Mouse (Mus musculus) heart, postnatal 36 days (tissue): ENCODE data around the gene Kif19a. TPM values are rescaled to one million over a fixed set of nuclear protein-coding genes. Genes with fewer than 3 reads are reported as not detected.

Experiments
- DNase-seq, 2 experiments: peaks; one replicate each; pipeline ENCODE4 v3.0.0; 2021 to 2022
- intact Hi-C: fragments of 180-260 bp; cut with DNase I; formaldehyde crosslinking; loops from one replicate; pipeline ENCODE4 v1.15.1; 2025
- total RNA-seq, 2 experiments: library from RNA; stranded (reverse); gene quantifications; 2 replicates each; pipeline ENCODE4 v1.2.3; 2021

Gene Kif19a
- total RNA-seq, 2 experiments from 2014 or later, result 0.35 TPM; not detected in 1

DNA sequence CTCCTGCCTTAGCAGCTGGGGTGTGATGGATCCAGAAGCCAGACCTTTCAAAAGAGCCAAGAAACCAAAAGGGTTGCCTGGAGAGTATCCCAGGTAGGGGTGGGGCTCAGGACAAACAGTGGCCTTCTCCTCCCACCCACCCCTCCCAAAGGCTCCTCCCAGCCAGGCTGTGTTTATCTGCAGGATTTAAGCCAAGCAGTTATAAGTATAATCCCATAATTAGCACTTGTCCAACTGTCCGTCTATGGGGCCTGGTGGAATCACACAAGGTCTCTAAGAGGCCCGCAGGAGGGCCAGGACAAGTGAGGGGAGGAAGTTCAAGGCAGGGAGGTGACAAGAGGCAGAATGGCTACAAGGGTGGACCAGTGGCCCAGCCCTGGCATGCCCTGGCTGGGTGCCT, 6.7 kb downstream of the Kif19a start:
- DNase-seq, result no peak
- intact Hi-C loops, result no loop called here

DNA sequence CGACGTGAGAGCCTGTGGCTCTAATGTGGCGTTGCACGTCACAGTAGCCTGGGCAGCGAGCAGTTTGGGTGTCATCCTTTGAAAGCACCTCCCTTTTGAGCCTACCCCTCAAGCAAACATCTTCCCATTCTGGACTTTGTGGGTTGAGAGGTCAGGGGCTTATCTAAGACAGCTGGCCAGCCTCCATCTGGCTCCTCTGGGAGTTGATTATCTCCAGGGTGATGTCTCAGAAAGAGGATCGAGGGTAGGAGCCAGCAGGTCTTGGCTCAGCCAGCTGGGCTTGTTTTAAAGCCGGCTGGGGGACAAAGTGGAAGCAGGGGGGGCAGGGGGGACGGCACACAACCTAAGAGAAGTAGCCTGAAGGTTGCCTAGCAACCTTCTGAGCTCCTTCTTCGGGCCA, 14.9 kb downstream of the Kif19a start:
- peak; percentile 36 to 48 for DNase-seq
- intact Hi-C loops, result no loop called here

DNA sequence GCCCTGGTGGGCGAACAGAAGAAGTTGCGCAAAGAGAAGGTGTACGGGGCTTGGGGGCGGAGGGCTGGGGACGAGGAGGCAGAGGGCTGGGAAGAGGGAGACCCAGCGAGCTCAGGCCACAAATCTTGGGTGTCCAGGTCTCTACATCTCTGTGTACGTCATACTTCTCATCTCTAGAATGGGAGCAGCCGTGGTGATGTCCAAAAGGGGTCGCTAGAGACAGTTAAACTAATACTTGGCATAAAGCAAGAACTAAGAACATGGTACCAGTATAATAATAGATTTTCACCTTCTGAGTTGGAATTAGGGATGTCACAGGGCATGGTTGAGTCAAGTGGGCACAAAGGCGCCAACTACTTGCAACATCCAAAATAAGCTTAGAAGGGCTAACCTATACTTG, 20.7 kb downstream of the Kif19a start:
- DNase-seq, result no peak
- intact Hi-C loops, result no loop called here

DNA sequence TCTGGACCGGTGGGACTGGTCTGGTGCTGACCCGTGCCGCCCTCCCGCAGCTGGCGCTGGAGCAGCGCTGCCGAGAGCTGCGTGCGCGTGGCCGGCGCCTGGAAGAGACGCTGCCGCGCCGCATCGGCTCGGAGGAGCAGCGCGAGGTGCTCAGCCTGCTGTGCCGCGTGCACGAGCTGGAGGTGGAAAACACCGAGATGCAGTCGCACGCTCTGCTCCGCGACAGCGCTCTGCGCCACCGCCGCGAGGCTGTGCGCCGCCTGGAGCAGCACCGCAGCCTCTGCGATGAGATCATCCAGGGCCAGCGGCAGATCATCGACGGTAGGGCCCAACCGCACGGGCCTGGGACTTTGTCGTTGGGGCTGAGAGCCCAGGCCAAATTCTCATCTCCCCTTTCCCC, 21.1 kb downstream of the Kif19a start:
- intact Hi-C loops, result no loop called here
- DNase-seq, result no peak

DNA sequence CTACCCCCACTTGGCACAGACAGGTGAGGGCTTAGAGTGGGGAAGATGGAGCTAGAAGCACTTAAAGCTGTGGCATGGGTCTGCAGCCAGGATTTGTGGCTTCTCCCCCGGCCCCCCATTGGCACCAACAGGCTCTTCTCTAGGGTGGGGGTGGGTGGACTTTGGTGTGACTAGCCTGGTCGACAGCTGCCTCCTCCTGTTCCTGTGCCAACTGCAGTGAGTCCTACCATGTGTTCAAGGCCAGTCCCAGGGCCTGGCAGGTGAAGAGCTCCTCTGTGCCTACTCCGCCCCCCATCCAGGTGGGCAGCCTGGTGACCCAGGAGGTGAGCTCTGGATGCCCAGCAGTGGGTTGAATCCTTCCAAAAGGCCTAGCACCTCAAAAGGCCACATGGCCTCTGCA, 22.4 kb downstream of the Kif19a start:
- intact Hi-C loops, result no loop called here
- DNase-seq, result no peak

DNA sequence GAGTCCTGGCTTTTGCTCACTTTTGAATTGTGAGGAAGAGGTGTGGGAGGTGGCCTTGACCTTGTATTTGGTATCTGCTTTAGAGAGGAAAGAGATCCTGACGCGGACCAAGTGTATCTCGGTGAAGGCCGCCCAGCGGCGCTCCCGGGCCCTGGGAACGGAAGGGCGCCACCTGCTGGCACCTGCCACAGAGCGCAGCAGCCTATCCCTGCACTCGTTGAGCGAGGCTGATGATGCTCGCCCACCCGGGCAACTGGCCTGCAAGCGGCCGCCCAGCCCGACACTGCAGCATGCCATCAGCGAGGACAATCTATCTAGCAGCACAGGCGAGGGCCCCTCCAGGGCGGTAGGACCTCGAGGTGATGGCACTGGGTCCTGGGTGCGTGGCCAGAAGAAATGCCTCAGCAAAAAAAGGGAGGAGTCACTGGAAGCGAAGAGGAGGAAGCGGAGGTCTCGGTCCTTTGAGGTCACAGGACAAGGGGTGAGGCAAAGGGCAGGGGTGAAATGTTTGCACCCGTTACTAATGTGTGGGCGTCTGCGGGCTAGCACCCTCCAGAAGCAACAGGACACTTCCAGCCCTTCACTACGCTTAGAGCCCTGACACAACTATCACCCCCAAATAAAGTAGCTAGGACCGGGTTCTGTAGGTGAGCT, 24.0 kb downstream of the Kif19a start:
- intact Hi-C loops, result loop anchor here (1.0 kb wide), 1 partner anchor 44 kb away; no protein-coding TSS in a partner anchor
- DNase-seq, result peak; percentile 85 to 89

DNA sequence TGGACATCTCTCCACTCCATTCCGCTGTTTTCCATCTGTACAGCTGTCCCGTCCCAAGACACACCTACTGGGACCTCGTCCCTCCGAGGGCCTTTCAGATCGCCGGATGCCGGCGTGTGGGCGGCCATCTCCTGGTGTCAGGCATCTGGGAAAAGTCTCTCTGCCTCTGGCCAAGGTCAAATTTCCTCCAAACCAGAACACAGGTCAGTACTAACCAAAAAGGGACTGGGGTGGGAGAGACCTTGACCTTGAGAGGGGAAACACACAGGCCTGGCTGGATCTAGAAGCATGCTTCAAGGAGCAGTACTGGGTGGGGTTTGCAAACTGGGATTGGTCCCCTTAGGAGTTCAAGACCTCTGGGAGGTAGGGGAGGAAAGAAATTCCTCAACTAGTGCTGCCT, 24.5 kb downstream of the Kif19a start:
- intact Hi-C loops, result loop anchor here (1.0 kb wide), 1 partner anchor 44 kb away; no protein-coding TSS in a partner anchor
- DNase-seq, result no peak

DNA sequence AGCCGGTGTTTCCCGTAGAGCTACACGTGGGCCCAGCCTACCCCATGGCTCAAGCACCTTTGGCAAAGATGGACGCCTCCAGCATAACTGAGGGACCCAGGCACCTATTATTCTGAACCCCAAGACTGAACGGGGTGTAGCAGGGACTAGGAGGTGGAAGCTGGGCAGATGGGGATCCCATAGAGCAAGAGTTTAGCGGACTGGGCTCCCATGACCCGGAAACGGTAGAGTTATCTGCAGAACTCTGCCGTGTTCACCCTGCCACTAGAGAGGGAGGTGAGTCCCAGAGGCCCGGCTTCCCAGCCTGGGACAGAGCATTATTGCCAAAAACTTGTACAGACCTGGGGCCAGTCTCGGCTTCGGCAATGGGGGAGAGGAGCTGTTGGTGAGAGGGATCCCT, 25.0 kb downstream of the Kif19a start:
- intact Hi-C loops, result no loop called here
- DNase-seq, result no peak

DNA sequence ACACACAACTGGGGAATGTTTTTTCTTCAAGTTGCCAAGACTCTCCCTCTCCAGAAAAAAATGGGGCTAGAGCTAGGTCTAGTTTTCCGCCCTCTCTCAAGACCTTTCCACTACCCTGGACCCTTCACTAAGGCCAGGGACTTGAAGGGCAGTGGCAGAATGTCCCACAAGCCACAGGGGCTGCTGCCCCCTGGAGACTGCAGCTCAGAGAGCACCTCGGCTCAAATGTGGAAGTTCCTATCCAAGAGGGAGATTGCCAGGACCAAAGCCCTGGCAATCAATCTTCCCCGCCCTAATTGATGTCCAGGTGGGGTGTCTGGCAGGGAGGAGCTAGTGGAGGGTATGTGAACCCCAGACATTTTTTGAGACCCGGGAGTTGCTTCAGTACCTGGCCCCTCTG, 25.7 kb downstream of the Kif19a start:
- no peak for DNase-seq
- intact Hi-C loops, result no loop called here

DNA sequence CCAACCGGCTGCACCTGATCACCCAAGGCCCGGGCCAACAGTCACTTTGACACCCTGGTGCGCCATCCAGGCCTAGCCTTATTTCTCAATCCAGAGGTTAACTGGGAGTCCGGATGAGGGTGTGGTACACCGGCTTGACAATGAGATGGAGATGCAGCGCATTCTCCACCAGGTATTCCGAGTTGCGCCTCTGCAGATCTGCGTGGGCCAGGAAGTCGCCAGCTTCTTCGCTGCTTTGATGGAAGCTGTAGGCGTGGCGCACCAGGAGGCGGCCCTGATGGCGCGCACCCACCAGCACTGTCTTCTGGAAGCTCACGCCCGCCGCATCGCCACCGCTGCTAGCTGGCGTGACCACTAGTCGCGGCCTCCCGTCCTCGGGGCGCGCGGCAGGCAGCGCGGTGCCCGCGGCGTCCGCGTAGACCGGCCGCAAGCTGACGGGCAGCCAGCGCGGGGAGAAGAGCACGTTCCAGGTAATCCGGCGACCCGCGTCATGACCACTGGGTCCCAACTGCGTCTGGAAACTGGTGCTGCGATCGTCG, 26.2 kb downstream of the Kif19a start:
- intact Hi-C loops, result no loop called here
- DNase-seq, result no peak

DNA sequence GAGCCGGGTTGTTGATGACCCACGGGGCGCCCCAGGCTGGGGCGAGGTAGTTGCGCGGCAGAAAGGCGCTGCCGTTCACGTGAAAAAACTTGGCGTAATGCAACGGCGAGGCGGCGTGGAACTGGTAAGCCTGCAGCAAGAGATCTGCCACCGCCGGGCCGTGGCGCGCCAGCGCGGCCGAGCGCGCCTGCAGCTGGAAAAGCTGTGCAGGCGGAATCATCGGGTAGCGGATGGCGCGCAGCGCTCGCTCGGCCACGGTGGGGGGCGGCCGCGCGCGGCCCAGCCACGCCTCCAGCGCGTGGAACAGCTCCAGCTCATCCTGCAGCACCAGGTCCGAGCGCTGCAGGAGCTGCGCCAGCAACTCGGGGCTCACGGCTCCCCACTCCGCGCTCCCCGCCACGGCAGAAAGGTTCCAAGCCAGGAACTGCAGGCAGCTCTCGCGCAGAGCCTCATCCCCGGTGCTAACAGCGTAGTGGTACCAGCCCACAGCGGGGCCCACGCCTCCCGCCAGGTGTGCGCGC, 26.8 kb downstream of the Kif19a start:
- intact Hi-C loops, result no loop called here
- DNase-seq, result no peak

DNA sequence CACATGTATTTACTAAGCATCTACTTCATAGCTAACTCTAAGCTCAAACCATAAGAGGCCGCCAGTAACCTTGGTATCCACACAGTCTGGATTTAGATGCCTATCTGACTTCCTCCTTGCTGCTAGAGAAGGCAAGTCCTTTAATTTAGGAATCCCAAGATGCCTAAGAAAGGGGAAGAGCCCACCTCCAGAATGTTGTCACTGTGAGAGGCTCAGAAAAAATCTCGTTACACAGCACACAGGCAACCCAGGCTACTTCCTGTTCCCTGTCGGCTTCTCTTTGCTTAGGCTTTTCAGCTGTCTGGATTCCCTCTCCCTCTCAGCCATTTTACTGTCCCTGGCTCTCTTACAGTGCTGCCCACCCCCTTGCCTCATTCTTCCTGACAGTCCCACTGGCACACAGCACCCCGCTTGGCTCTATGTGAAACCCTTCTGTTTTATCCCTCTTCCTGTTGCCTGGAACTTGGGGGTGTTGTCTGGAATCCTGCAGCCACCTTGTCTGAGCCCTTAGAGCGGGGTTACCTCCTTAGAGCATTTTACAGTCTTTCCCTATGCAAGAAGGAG, 27.8 kb downstream of the Kif19a start:
- intact Hi-C loops, result no loop called here
- DNase-seq, result no peak

DNA sequence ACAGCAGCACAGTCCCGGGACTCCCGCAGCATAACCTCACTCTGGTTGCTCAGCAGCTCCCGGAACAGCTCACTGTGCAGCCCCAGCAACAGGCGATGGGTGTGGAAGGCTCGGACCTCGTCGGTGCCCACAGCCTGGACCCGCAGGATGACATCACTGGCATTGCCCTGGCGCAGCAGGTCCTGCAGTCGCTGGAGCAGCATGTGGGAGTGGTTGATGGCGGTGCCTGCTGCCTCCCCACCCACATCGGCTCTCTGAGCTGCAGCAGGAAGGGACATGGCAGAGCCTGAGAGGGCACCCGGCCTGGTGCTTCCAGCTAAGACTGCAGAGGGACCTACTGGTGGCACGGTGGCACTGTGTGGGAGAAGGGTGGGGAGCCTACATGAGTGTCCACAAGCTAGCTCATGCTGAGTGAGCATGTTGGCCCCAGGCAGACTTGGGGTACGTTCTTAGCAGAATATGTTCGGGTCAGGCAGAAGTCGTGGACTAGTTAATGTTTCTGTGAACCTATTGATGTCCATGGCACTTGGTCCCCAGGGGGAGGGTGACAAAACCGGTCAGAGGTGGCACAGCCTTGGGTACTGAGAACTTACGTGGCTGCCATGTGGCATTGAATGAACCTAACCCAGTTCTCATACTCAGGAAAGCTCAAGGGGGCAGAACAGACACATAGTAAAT, 28.8 kb downstream of the Kif19a start:
- no peak for DNase-seq
- intact Hi-C loops, result no loop called here

DNA sequence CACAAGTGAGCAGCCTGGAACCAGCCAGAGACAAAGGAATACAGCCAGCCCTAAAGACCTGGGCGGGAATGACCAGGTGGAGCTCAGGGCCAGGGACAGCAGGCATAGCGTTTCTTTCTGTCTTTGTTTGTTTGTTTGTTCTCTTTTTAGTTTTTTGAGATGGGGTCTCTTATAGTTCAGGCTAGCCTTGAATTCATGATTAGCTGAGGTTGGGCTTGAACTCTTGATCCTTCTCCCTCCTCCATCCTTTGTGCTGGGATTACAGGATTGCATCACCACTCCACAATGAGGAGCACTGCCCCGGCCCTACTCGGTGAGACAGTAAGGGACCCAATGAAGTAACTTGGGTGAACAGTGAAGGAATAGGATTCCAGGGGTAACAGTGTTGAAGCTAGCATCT, 29.5 kb downstream of the Kif19a start:
- no peak for DNase-seq
- intact Hi-C loops, result no loop called here

DNA sequence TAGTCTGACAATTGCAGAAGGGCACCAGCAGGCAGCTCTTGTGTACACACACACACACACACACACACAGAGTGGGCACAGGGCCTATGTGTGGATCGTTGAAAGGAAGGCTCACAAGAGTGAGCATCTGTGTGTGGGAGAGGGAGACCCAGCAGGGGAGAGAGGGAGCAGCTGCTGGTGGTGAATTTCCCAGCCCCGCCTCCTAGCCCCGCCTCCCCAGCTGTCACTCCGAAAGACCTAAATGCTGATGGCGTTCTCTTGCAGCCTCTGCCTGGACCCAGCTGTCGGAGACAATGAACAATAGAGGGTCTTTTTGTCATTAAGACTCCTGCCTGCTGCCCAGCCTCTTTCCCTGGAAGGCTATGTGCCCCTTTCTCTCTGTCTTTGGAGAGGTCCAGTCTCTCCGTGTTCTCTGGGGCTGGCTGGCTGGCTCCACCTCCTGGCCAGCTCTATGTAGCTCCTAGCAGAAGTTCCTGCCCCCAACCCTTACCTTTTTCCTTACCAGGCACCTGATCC, 30.1 kb downstream of the Kif19a start:
- intact Hi-C loops, result no loop called here
- peak; percentile 42 to 46 for DNase-seq

DNA sequence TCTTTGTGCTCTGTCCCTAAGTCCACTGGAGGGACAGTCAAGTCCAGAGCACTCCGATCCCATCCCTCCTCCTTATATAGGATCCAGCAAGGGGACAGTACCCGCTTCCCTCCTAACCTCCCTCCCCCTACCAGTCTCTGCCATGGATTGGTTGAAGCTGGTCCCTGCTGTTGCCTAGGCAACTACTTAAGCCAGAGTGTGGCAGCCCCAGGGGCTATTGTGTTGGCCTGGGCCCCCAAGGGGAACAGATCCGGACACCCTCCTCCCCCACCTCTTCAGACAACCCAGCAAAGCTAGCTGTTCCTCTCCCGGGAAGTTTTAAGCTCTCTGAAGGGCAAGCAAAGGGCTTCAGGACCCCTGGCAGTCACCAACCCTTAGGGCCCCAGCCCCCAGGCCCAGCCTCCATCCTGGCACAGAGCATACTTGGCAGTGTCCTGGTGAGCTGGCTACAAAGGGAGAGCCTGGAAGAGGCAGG, 30.7 kb downstream of the Kif19a start, which contains the start of gene Btbd17:
Btbd17 (minus strand) TSS at position 98 of the 475 bp plus-strand sequence.
- no peak for DNase-seq
- intact Hi-C loops, result no loop called here

DNA sequence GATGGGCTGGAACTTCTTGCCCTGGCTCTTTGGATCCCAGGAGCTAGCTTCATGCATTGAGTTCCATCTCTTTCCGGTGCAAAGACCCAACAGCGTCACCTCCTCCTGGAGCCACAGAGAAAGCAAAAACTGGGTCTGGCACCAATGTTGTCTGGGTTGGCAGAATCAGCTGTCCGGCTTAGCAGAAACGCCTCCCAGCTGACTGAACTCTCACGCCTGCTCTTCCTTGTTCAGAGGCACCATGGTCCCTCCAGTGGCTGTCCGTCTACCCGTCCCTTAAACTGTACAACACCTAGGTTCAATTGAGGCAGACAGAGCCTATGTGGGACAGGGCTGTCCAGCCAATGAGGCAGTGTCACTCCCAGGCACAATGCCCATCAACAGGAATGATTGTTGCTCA, 32.0 kb downstream of the Kif19a start:
- no peak for DNase-seq
- intact Hi-C loops, result no loop called here

DNA sequence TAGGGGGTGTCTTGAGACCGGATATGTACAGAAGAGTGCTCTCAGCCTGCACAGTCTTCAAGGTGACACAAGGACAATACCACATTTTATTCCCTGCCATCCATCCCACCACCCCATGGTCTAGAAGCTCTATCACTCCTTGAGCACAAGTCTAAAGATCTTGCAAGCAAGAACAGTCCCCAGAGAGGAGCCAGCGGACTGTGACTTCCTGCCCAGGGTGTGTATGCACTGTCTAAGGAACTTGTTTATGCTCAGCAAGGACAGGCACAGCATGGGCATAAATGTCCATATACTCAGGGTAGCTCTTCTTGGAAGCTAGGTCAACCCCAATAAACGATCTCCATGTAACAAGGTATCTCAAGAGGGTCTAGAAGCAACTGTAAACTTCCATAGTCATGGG, 32.8 kb downstream of the Kif19a start:
- DNase-seq, result no peak
- intact Hi-C loops, result no loop called here

DNA sequence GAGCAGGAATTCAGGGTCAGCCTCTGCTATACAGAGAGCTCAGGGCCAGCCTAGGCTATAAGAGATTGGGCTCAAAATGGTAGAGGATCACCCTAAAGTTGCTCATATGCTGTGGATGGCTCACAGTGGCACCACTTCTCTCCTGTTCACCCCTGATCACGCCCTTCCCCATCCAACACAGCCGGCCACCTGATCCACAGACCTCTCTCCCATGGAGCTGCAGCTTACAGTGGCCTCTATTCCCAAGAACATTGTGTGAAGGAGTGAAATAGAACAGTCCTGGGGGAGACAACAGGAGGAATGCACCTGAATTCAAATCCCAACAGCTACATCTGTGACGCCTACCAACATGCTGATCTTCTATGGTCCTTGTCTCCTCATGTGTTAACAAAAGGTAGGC, 33.4 kb downstream of the Kif19a start, which contains the start of gene Gpr142:
Gpr142 (plus strand) TSS at position 301 of the 400 bp plus-strand sequence.
- no peak for DNase-seq
- intact Hi-C loops, result no loop called here

DNA sequence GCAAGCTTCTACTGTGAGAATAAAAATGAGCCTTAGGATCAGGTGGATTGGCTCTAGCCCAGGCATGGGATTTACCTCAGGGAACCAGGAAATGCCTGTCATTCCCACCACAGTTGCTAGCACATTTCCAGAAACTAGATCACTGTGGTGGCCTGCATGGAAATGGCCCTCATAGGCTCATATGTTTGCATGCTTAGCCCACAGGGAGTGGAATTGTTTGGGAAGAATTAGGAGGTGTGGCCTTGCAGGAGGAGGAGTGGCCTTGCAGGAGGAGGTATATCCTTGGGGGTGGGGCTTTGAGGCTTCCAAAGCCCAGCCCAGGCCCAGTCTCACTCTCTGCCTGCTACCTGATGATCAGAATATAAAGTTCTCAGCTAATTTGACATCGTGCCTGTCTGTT, 36.7 kb downstream of the Kif19a start:
- no peak for DNase-seq
- intact Hi-C loops, result no loop called here
